10 mouse cellular contexts compared by ENCODE assay signal in the genomic region with DNA sequence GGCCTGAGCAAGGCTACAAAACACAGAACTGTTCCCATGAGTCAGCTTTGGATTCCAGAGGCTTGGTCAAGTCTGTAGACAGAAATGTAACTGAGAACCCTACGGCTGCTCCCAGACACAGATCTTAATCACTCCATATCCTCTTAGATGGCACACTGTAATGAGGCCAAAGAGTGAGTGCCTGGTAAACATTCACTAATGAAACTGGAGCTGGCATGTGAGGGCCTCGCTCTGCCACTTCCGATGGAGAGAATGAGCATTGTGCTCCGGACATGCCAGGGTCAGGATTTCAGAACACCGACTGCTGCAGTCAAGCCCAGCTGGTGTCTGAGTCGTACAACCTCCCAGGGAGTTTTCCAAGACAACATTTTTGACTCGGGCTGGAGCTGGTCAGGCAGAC. TPM values are rescaled to one million over a fixed set of nuclear protein-coding genes. Genes with fewer than 3 reads are reported as not detected.
A peak's percentile ranks its signal among the peaks of the same experiment; 100 is the strongest.
DNase-seq lines count a peak whose midpoint lies in the region; ATAC-seq and TF ChIP-seq lines count a peak whose summit lies in the region.
"Had no signal": no experiment of that assay in that cellular context is flagged by ENCODE, and none has a peak within 500 bp of the region (broad histone marks: within the 10 kb centered on the region; RNA-seq: fewer than 3 reads in every experiment).

No protein-coding gene starts in this region.

- H3K9me3 ChIP-seq in heart, postnatal 0 days (replicated peaks; ENCODE audit: control insufficient read depth, low read length): no peaks in the 10 kb centered on the region
- H3K9me3 ChIP-seq in heart, embryonic 11.5 days (replicated peaks; ENCODE audit: control insufficient read depth, low read length): no peaks in the 10 kb centered on the region
- H3K9me3 ChIP-seq in limb, embryonic 12.5 days: no peaks in the 10 kb centered on the region
- H3K9me3 ChIP-seq in midbrain, embryonic 10.5 days (replicated peaks): no peaks in the 10 kb centered on the region

- 58% methylated on average over 7 of the region's 7 CpGs for WGBS in heart, postnatal 0 days
- WGBS in heart, embryonic 11.5 days (ENCODE audit: insufficient replicate concordance): 60% methylated on average over 7 of the region's 7 CpGs
- 42% methylated on average over 7 of the region's 7 CpGs for WGBS in limb, embryonic 12.5 days
- 79% methylated on average over 7 of the region's 7 CpGs for WGBS in midbrain, embryonic 10.5 days

- TF ChIP-seq CTCF in heart, postnatal 0 days (IDR thresholded peaks at IDR 0.05; ENCODE audit: low read depth): no peak

- no peak for TF ChIP-seq EP300 in heart, postnatal 0 days (IDR thresholded peaks at IDR 0.05; ENCODE audit: low read depth)

- no peak overlapping the region for H3K4me3 ChIP-seq in heart, postnatal 0 days (ENCODE audit: low read depth, low read length)
- no peak overlapping the region for H3K4me3 ChIP-seq in heart, embryonic 11.5 days (ENCODE audit: low read depth, low read length)
- H3K4me3 ChIP-seq in limb, embryonic 12.5 days (replicated peaks): no peak overlapping the region
- no peak overlapping the region for H3K4me3 ChIP-seq in midbrain, embryonic 10.5 days

- 0 out of 2 replicates have a peak, but pooled peaks cover 3% of the 10 kb centered on the region for H3K36me3 ChIP-seq in heart, postnatal 0 days (replicated peaks; ENCODE audit: control insufficient read depth, insufficient read depth, low read length)
- H3K36me3 ChIP-seq in heart, embryonic 11.5 days (ENCODE audit: control insufficient read depth, insufficient read depth, low read length): peaks cover 6% of the 10 kb centered on the region; the same call in 1 of the 2 replicates
- peaks cover 20% of the 10 kb centered on the region for H3K36me3 ChIP-seq in limb, embryonic 12.5 days
- H3K36me3 ChIP-seq in midbrain, embryonic 10.5 days: peaks cover 12% of the 10 kb centered on the region

- peaks cover 11% of the 10 kb centered on the region; the same call in 1 of the 2 replicates for H3K4me1 ChIP-seq in heart, postnatal 0 days (ENCODE audit: control insufficient read depth, insufficient read depth)
- H3K4me1 ChIP-seq in heart, embryonic 11.5 days (ENCODE audit: control insufficient read depth, insufficient read depth, low read length): peaks cover 5% of the 10 kb centered on the region; the same call in 1 of the 2 replicates
- H3K4me1 ChIP-seq in limb, embryonic 12.5 days (replicated peaks): peaks cover 18% of the 10 kb centered on the region
- no peaks in the 10 kb centered on the region for H3K4me1 ChIP-seq in midbrain, embryonic 10.5 days

- no peak for ATAC-seq in heart, postnatal 0 days (ENCODE audit: insufficient read depth, low read depth)
- no peak for ATAC-seq in heart, embryonic 11.5 days (replicated peaks; ENCODE audit: insufficient number of reproducible peaks, low FRiP score, low TSS enrichment)
- ATAC-seq in limb, embryonic 12.5 days (ENCODE audit: insufficient number of reproducible peaks, insufficient read depth, low FRiP score, low TSS enrichment, low read depth): no peak
- ATAC-seq in cerebellum, adult (ENCODE audit: insufficient number of reproducible peaks, low FRiP score, low TSS enrichment): no peak

- no peak for DNase-seq in heart, postnatal 0 days (ENCODE audit: low spot score)
- DNase-seq in gonadal fat pad, adult 2 months (ENCODE audit: low read depth): peak; percentile 61
- DNase-seq in urinary bladder, postnatal 14 days (ENCODE audit: low spot score): peak; percentile 51
- no peak for DNase-seq in spleen, adult 18-20 months
- DNase-seq in midbrain, embryonic 10.5 days (ENCODE audit: low spot score): no peak
- DNase-seq: heart, postnatal 36 days had no signal

- H3K4me2 ChIP-seq in heart, postnatal 0 days (ENCODE audit: low read depth, low read length): no peak overlapping the region
- H3K4me2 ChIP-seq in heart, embryonic 11.5 days: no peak overlapping the region
- no peak overlapping the region for H3K4me2 ChIP-seq in limb, embryonic 12.5 days
- H3K4me2 ChIP-seq: midbrain, embryonic 11.5 days had no signal

- H3K27me3 ChIP-seq in heart, postnatal 0 days (ENCODE audit: control insufficient read depth, insufficient read depth, low read length): no peaks in the 10 kb centered on the region
- no peaks in the 10 kb centered on the region for H3K27me3 ChIP-seq in heart, embryonic 11.5 days (ENCODE audit: control insufficient read depth, insufficient read depth, low read length)
- no peaks in the 10 kb centered on the region for H3K27me3 ChIP-seq in limb, embryonic 12.5 days
- no peaks in the 10 kb centered on the region for H3K27me3 ChIP-seq in midbrain, embryonic 10.5 days (ENCODE audit: low read depth, poor library complexity, severe bottlenecking)

- peak overlapping the region; percentile 48; the same call in 1 of the 2 replicates for H3K27ac ChIP-seq in heart, postnatal 0 days (ENCODE audit: low read depth)
- H3K27ac ChIP-seq in heart, embryonic 11.5 days (ENCODE audit: low read depth, low read length): no peak overlapping the region
- H3K27ac ChIP-seq in limb, embryonic 12.5 days: peak overlapping the region; percentile 80
- H3K27ac ChIP-seq in midbrain, embryonic 10.5 days (replicated peaks): no peak overlapping the region

- no peak overlapping the region for H3K9ac ChIP-seq in heart, postnatal 0 days (replicated peaks; ENCODE audit: low read depth, low read length)
- no peak overlapping the region for H3K9ac ChIP-seq in heart, embryonic 11.5 days (ENCODE audit: low read depth, low read length)
- no peak overlapping the region for H3K9ac ChIP-seq in limb, embryonic 12.5 days (replicated peaks)

RNA-seq across cellular contexts. Expression of a gene that starts 32.4 kb away (rescaled TPM):
- 15.6 and 16.4 TPM in 2 replicates for total RNA-seq in heart, postnatal 0 days (2014; rRNA removed; ENCODE audit: low replicate concordance)
- polyA plus RNA-seq in heart, postnatal 0 days (2015; fragmentation: Nextera tagmentation; extraction: Ambion mirVana): 22.9 and 24.1 TPM in 2 replicates
- 8.3 and 9.0 TPM in 2 replicates for polyA plus RNA-seq in heart, embryonic 11.5 days (2014; fragmentation: Nextera tagmentation; extraction: Ambion mirVana)
- polyA plus RNA-seq in gonadal fat pad, adult 2 months (2012; rRNA removed): 27.2 and 44.8 TPM in 2 replicates
- polyA plus RNA-seq in limb, embryonic 12.5 days (2016; fragmentation: Nextera tagmentation; extraction: Ambion mirVana): 50.9 and 54.0 TPM in 2 replicates
- 14.9 and 16.5 TPM in 2 replicates for polyA plus RNA-seq in midbrain, embryonic 10.5 days (2016; fragmentation: Nextera tagmentation; extraction: Ambion mirVana)

Comparison
In these comparisons a context has a peak if more than half of its experiments do, and no peak if none do; other contexts are left out.
1. H3K27ac ChIP-seq: peak in heart, postnatal 0 days (single experiment) and limb, embryonic 12.5 days (single experiment); none in heart, embryonic 11.5 days (single experiment) and midbrain, embryonic 10.5 days (single experiment).
2. DNase-seq: peak in gonadal fat pad, adult 2 months (single experiment) and urinary bladder, postnatal 14 days (single experiment); none in heart, postnatal 0 days (single experiment), spleen, adult 18-20 months (0 of 2) and midbrain, embryonic 10.5 days (single experiment).